In genomic region chr8:116379851-116380250, GRCm38 (mm10) we compare ENCODE assay signal across 20 mouse cellular contexts.
"Had no signal": no experiment of that assay in that cellular context is flagged by ENCODE, and none has a peak within 500 bp of the region (broad histone marks: within the 10 kb centered on the region; RNA-seq: fewer than 3 reads in every experiment).

No protein-coding gene starts in this region.

- H3K9me3 ChIP-seq: kidney, embryonic 15.5 days; liver, embryonic 13.5 days; neural tube, embryonic 12.5 days; neural tube, embryonic 15.5 days had no signal

- H3K27me3 ChIP-seq: kidney, embryonic 15.5 days; liver, embryonic 13.5 days; megakaryocyte, embryonic 14.5 days; neural tube, embryonic 12.5 days had no signal

- DNase-seq: kidney, postnatal 10 days; layer of hippocampus, postnatal 36 days; liver, embryonic 13.5 days; lung, adult 2 months; lung, postnatal 36 days; midbrain, embryonic 14.5 days; right cerebral cortex, adult 18-20 months; right cerebral cortex, postnatal 14 days; right cerebral cortex, postnatal 4 days; thymus, adult 2 months; thymus, postnatal 14 days; thymus, postnatal 4 days had no signal

- H3K4me2 ChIP-seq: kidney, embryonic 15.5 days; liver, embryonic 13.5 days; midbrain, embryonic 11.5 days; neural tube, embryonic 12.5 days; neural tube, embryonic 15.5 days had no signal

- H3K36me3 ChIP-seq: kidney, embryonic 15.5 days; liver, embryonic 13.5 days; neural tube, embryonic 12.5 days; neural tube, embryonic 15.5 days had no signal

- ATAC-seq: lung, postnatal 0 days had no signal

- H3K9ac ChIP-seq: kidney, embryonic 15.5 days; liver, embryonic 13.5 days; neural tube, embryonic 12.5 days; neural tube, embryonic 15.5 days had no signal

- H3K27ac ChIP-seq: kidney, embryonic 15.5 days; left cerebral cortex, adult 2 months; liver, embryonic 13.5 days; neural tube, embryonic 12.5 days; neural tube, embryonic 15.5 days; stomach, postnatal 0 days had no signal

- H3K4me1 ChIP-seq: liver, embryonic 13.5 days; megakaryocyte, embryonic 14.5 days had no signal

- H3K4me3 ChIP-seq: kidney, embryonic 15.5 days; left cerebral cortex, adult 2 months; liver, embryonic 13.5 days; megakaryocyte, embryonic 14.5 days; neural tube, embryonic 12.5 days; neural tube, embryonic 15.5 days had no signal
